Mouse (Mus musculus) neural tube, embryonic 11.5 days (tissue): Measurements from ENCODE around the gene Slc4a4. TPM values are rescaled to one million over a fixed set of nuclear protein-coding genes. Genes with fewer than 3 reads are reported as not detected.

Source experiments
- ATAC-seq: fragments of 200-750 bp; cut with Nextera tagmentation; 2 replicates; pipeline ENCODE4 v1.8.0; 2017; ENCODE audit warnings: moderate number of reproducible peaks, mild to moderate bottlenecking, moderate TSS enrichment, moderate library complexity; ENCODE audit not compliant: insufficient read depth, low FRiP score, low TSS enrichment
- DNase-seq: peaks from one replicate; pipeline ENCODE4 v3.0.0-alpha.2; 2015; ENCODE audit warnings: low spot score
- H3K27ac ChIP-seq: fragments of 300-500 bp; sonication (generic); 2 replicates; pipeline ENCODE4 v1.5.1; 2014; ENCODE audit warnings: low read depth, mild to moderate bottlenecking, low read length
- H3K27me3 ChIP-seq: fragments of 300-500 bp; sonication (generic); 2 replicates; pipeline ENCODE4 v1.6.1; 2014; ENCODE audit warnings: mild to moderate bottlenecking, low read length, mixed read lengths; ENCODE audit not compliant: control insufficient read depth, insufficient read depth
- H3K36me3 ChIP-seq: fragments of 300-500 bp; sonication (generic); 2 replicates; pipeline ENCODE4 v1.6.1; 2014; ENCODE audit warnings: mild to moderate bottlenecking, low read length, moderate library complexity, mixed read lengths; ENCODE audit not compliant: control insufficient read depth, insufficient read depth
- H3K4me1 ChIP-seq: fragments of 300-500 bp; sonication (generic); 2 replicates; pipeline ENCODE4 v1.6.1; 2014; ENCODE audit warnings: low read length, mixed read lengths; ENCODE audit not compliant: control insufficient read depth, insufficient read depth
- H3K4me2 ChIP-seq: fragments of 300-500 bp; sonication (generic); 2 replicates; pipeline ENCODE4 v1.6.1; 2014; ENCODE audit warnings: low read depth, mild to moderate bottlenecking, moderate library complexity
- H3K4me3 ChIP-seq: fragments of 300-500 bp; sonication (generic); 2 replicates; pipeline ENCODE4 v1.5.1; 2014; ENCODE audit warnings: low read depth, low read length
- H3K9ac ChIP-seq: fragments of 300-500 bp; sonication (generic); 2 replicates; pipeline ENCODE4 v1.6.1; 2014; ENCODE audit warnings: mild to moderate bottlenecking, low read length
- H3K9me3 ChIP-seq: fragments of 300-500 bp; sonication (generic); 2 replicates; pipeline ENCODE4 v1.6.1; 2016; ENCODE audit warnings: low read length; ENCODE audit not compliant: control insufficient read depth
- WGBS: fragments of 180-500 bp; shearing (Covaris S2); extraction: QIAGEN DNeasy Blood & Tissue Kit; methylation state at CpG from one replicate; pipeline ENCODE4 v1.1.7; 2014; 5-methylcytosine and 5-hydroxymethylcytosine counted together
- polyA plus RNA-seq: library from polyadenylated mRNA; unstranded; fragments of >200 nt; fragmentation: Nextera tagmentation; extraction: Ambion mirVana; gene quantifications from 2 replicates; pipeline ENCODE4 v1.2.1, GENCODE M21; 2014

The Slc4a4 gene
- polyA plus RNA-seq, 1 experiment from 2014 or later: 1.7 TPM

DNA sequence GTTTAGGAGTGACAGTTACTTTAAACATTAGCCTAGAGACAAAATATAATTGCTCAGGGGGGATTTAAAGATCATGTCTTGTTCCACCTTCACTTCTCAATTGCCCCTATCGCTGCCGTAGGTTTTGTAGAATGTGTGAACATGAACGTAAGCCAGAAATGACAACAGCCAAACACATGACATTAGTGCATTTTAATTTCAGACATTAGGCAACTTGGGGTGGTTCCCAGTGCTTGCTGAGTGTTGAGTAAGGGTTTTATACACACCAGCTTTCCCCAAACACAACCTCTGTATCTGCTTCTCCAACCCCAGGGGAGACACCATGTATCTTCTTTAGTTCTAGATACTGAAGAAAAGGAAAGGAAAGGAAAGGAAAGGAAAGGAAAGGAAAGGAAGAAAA lies 1.1 kb upstream of the Slc4a4 start:
- no peaks in the 10 kb centered on the region for H3K4me1 ChIP-seq
- ATAC-seq: no peak
- H3K27me3 ChIP-seq: peaks cover 3% of the 10 kb centered on the region; the same call in 1 of the 2 replicates
- H3K9me3 ChIP-seq: no peaks in the 10 kb centered on the region
- H3K27ac ChIP-seq: no peak overlapping the region
- no peak overlapping the region for H3K9ac ChIP-seq
- H3K36me3 ChIP-seq: no peaks in the 10 kb centered on the region
- H3K4me3 ChIP-seq: no peak overlapping the region
- DNase-seq: no peak
- WGBS: 91% methylated on average over 3 of the region's 3 CpGs
- H3K4me2 ChIP-seq: no peak overlapping the region

- no peak for ATAC-seq
- Histone ChIP-seq H3K4me3 (no peak overlapping the region), H3K4me1 (no peaks in the 10 kb centered on the region), H3K9ac (no peak overlapping the region), H3K4me2 (peak overlapping the region; percentile 84), H3K27ac (no peak overlapping the region), H3K27me3 (peaks cover 3% of the 10 kb centered on the region; the same call in 1 of the 2 replicates), H3K36me3 (no peaks in the 10 kb centered on the region), H3K9me3 (no peaks in the 10 kb centered on the region)
- WGBS: 51% methylated on average over 5 of the region's 5 CpGs
- no peak for DNase-seq
Observed at GRCm38 (mm10) chr5:88885944-88886343, 674 bp upstream of the Slc4a4 start.

- Histone ChIP-seq H3K9me3 (no peaks in the 10 kb centered on the region), H3K4me1 (no peaks in the 10 kb centered on the region), H3K9ac (peak overlapping the region; percentile 76), H3K36me3 (no peaks in the 10 kb centered on the region), H3K4me3 (peak overlapping the region; percentile 78), H3K27ac (no peak overlapping the region), H3K4me2 (peak overlapping the region; percentile 84), H3K27me3 (peaks cover 3% of the 10 kb centered on the region; the same call in 1 of the 2 replicates)
- ATAC-seq (no peak), DNase-seq (no peak)
- under 1% methylated on average over 13 of the region's 14 CpGs for WGBS
Observed at GRCm38 (mm10) chr5:88886349-88886667, 310 bp upstream of the Slc4a4 start.

DNA sequence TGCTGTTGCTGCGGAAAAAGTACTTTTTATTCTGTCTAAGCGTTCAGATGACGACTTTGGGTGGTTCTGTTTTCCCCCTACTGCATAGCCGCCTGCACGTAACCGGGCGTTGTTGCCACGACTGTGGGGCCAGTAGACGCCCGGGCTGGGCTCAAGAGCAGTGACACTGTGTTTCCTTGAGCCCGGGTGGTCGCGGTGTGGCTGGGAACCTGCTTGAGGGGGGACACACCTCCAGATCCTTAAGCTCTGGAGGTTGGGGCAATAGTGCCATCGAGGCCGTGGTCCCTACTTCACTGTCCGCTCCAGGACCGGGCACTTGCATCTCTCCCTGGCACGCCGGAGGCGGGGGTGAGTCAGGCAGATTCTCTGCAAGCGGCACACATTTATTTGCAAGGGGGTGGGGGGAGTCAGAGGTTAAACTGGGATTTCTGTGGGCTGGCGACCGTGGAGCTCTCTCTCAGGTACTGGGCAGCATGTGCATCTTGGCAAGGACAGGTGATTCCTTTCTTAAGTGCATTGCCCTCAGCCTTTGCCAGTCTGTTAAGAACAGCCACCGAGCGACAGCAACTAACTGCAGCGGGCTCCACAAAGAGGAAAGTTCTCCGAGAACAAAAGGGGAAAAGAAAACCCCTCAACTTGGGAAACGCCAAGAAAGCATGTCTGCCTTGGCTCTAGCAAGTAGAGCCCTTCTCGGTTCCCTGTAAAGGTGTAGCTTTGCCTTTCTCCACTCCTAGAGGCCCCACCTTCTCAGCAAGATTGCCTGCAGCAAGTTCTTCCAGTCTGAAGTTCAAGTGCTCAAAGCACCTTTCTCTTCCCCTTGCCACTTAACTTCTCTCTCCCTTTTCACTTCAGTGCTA lies 1.2 kb downstream of the Slc4a4 start:
- Histone ChIP-seq H3K9me3 (no peaks in the 10 kb centered on the region), H3K4me2 (peak overlapping the region; percentile 84), H3K4me1 (no peaks in the 10 kb centered on the region), H3K27me3 (peaks cover 3% of the 10 kb centered on the region; the same call in 1 of the 2 replicates), H3K9ac (peak overlapping the region; percentile 76), H3K27ac (no peak overlapping the region), H3K4me3 (peak overlapping the region; percentile 78), H3K36me3 (no peaks in the 10 kb centered on the region)
- DNase-seq (peak; percentile 53), ATAC-seq (peak; percentile 36)
- under 1% methylated on average over 29 of the region's 29 CpGs for WGBS

DNA sequence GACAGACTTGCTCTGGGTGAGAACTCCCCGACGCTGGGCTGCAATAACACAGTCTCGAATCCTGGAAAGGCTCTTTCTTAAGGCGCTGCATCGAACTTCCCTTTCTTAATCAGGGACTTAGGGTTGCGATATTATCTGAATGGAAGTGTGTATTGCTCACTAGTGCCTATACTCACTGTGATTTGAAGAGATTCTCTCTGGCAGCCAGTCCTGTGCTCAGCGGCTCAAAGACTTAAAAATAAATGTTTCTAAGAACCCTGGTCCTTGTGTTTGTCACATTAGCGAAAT lies 1.7 kb downstream of the Slc4a4 start:
- 46% methylated on average over 8 of the region's 8 CpGs for WGBS
- Histone ChIP-seq H3K4me3 (peak overlapping the region; percentile 78), H3K9me3 (no peaks in the 10 kb centered on the region), H3K4me1 (no peaks in the 10 kb centered on the region), H3K36me3 (no peaks in the 10 kb centered on the region), H3K27ac (no peak overlapping the region), H3K9ac (no peak overlapping the region), H3K4me2 (peak overlapping the region; percentile 84), H3K27me3 (peaks cover 3% of the 10 kb centered on the region; the same call in 1 of the 2 replicates)
- ATAC-seq: no peak
- DNase-seq: no peak

DNA sequence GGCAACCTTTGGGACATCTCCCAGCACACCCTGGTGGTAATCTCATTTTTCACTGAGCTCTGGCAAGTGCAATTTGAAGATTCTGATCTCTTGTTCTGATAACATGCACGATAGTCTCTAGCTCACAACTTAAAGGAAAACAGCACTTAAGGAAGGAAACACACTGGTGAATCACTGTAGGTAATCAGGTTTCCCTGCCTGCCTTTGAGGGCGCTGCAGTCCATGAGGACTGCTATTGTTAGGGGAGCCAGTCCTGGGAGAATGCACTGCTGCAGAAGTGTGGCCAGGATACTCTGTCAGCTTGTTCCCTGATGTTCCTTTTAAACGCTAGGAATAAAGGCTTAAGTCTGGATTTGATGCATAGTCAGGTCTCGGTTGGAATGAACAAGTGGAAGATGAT lies 2.7 kb downstream of the Slc4a4 start:
- H3K9ac ChIP-seq: no peak overlapping the region
- H3K9me3 ChIP-seq: no peaks in the 10 kb centered on the region
- H3K27ac ChIP-seq: no peak overlapping the region
- no peak for DNase-seq
- H3K4me3 ChIP-seq: no peak overlapping the region
- H3K27me3 ChIP-seq: peaks cover 3% of the 10 kb centered on the region; the same call in 1 of the 2 replicates
- 32% methylated on average over 4 of the region's 4 CpGs for WGBS
- no peak for ATAC-seq
- H3K4me2 ChIP-seq: no peak overlapping the region
- H3K4me1 ChIP-seq: no peaks in the 10 kb centered on the region
- H3K36me3 ChIP-seq: no peaks in the 10 kb centered on the region

DNA sequence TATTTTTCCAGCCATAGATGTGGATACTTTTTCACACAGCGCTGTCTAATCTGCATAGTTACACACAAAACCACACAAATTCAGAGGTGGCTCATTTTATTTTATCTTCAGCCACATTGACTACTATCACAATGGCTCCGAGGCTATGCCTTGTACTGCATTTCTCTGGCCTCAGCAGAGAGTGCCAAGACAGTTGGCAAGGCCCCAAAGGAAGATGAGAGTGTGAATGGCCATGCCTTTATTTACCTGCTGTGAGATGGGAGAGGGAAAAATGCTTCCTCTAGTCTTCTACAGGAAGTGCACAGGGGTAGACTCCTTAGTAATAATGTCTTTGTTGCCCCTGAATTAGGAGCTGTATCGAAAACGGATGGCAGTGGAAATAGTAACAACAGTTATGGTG lies 3.5 kb downstream of the Slc4a4 start:
- Histone ChIP-seq H3K4me1 (no peaks in the 10 kb centered on the region), H3K4me2 (no peak overlapping the region), H3K36me3 (no peaks in the 10 kb centered on the region), H3K9me3 (no peaks in the 10 kb centered on the region), H3K27ac (no peak overlapping the region), H3K27me3 (peaks cover 3% of the 10 kb centered on the region; the same call in 1 of the 2 replicates), H3K4me3 (no peak overlapping the region), H3K9ac (no peak overlapping the region)
- WGBS: 95% methylated on average over 4 of the region's 4 CpGs
- ATAC-seq (no peak), DNase-seq (no peak)

DNA sequence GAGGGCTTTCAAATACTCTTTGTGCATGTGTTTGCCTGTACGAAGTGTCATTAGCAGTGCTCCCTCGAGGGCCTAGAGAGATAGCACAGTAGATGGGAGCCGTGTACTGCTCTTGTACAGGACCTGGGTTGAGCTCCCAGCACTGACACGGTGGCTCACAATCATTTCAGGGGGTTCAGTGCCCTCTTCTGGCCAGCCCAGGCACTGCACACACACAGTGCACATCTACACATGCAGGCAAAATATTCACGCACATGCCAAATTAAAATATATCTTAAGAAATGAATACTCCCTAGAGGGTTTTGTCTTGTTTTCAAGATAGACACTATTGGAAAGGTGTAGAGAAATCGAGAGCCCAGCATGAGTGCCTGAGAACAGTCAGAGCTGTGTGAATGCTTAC lies 10.0 kb downstream of the Slc4a4 start:
- DNase-seq: no peak
- Histone ChIP-seq H3K4me2 (no peak overlapping the region), H3K4me3 (no peak overlapping the region), H3K9me3 (no peaks in the 10 kb centered on the region), H3K27ac (no peak overlapping the region), H3K4me1 (no peaks in the 10 kb centered on the region), H3K36me3 (no peaks in the 10 kb centered on the region), H3K9ac (no peak overlapping the region), H3K27me3 (no peaks in the 10 kb centered on the region)
- no peak for ATAC-seq
- WGBS: 90% methylated on average over 6 of the region's 6 CpGs

GRCm38 (mm10) chr5:88903111-88903510 lies 16.5 kb downstream of the Slc4a4 start:
- 48% methylated on average over 4 of the region's 4 CpGs for WGBS
- Histone ChIP-seq H3K4me1 (no peaks in the 10 kb centered on the region), H3K27ac (no peak overlapping the region), H3K36me3 (no peaks in the 10 kb centered on the region), H3K27me3 (no peaks in the 10 kb centered on the region), H3K4me2 (no peak overlapping the region), H3K4me3 (no peak overlapping the region), H3K9ac (no peak overlapping the region), H3K9me3 (no peaks in the 10 kb centered on the region)
- DNase-seq (no peak), ATAC-seq (no peak)
